ENCODE assay signal across 17 mouse cellular contexts in the genomic region with DNA sequence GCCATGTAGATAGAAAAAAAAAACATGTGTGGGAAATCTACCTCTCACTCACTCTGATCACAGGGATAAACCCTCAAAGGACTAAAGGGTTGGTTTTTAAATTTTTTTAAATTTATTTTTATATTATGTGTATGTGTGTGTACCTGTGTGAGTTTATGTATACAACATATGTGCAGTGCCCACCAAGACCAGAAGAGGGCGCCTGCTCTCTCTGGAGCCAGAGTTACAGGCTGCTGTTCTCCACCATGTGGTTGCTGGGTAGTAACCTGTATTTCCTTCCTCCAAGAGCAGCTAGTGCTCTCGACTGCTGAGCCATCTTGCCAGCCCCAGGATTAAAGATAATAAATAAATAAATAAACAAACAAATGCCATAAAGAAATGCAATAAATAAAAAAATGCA. TPM values are rescaled to one million over a fixed set of nuclear protein-coding genes. Genes with fewer than 3 reads are reported as not detected.
DNase-seq lines count a peak whose midpoint lies in the region; ATAC-seq and TF ChIP-seq lines count a peak whose summit lies in the region.
"Had no signal": no experiment of that assay in that cellular context is flagged by ENCODE, and none has a peak within 500 bp of the region (broad histone marks: within the 10 kb centered on the region; RNA-seq: fewer than 3 reads in every experiment).

No protein-coding gene starts in this region.

- no peaks in the 10 kb centered on the region for H3K36me3 ChIP-seq in hindbrain, postnatal 0 days (ENCODE audit: insufficient read depth, low read length)
- no peaks in the 10 kb centered on the region for H3K36me3 ChIP-seq in hindbrain, embryonic 10.5 days
- H3K36me3 ChIP-seq in lung, embryonic 14.5 days (ENCODE audit: insufficient read depth) = no peaks in the 10 kb centered on the region
- peaks cover 0 to 12% of the 10 kb centered on the region in 2 experiments; a peak in 2 of 4 replicates for H3K36me3 ChIP-seq in MEL (ENCODE audit: control insufficient read depth in 1 of 2, insufficient read depth in 2 of 2, low read length in 2 of 2)
- peaks cover 5% of the 10 kb centered on the region; the same call in 1 of the 2 replicates for H3K36me3 ChIP-seq in splenic B cell, adult 2 months (ENCODE audit: control insufficient read depth, insufficient read depth, low read length, poor library complexity, severe bottlenecking)
- H3K36me3 ChIP-seq in forebrain, embryonic 12.5 days (replicated peaks) = no peaks in the 10 kb centered on the region
- no peaks in the 10 kb centered on the region for H3K36me3 ChIP-seq in midbrain, embryonic 10.5 days
- H3K36me3 ChIP-seq: hindbrain, embryonic 12.5 days had no signal

- H3K4me2 ChIP-seq in hindbrain, postnatal 0 days (ENCODE audit: low read depth, low read length) = no peak overlapping the region
- no peak overlapping the region for H3K4me2 ChIP-seq in lung, embryonic 14.5 days
- no peak overlapping the region for H3K4me2 ChIP-seq in forebrain, embryonic 12.5 days
- H3K4me2 ChIP-seq: hindbrain, embryonic 12.5 days had no signal

- no peak for TF ChIP-seq RAD21 in MEL (IDR thresholded peaks at IDR 0.05; ENCODE audit: low read depth, low read length)

- no peak for ATAC-seq in hindbrain, postnatal 0 days
- ATAC-seq in lung, embryonic 14.5 days (ENCODE audit: insufficient read depth) = no peak
- ATAC-seq in forebrain, embryonic 12.5 days (ENCODE audit: low FRiP score) = no peak

- H3K27me3 ChIP-seq in hindbrain, postnatal 0 days (ENCODE audit: insufficient read depth, low read length) = no peaks in the 10 kb centered on the region
- peaks cover 6% of the 10 kb centered on the region; the same call in 1 of the 2 replicates for H3K27me3 ChIP-seq in hindbrain, embryonic 10.5 days (ENCODE audit: insufficient read depth, poor library complexity, severe bottlenecking)
- H3K27me3 ChIP-seq in lung, embryonic 14.5 days (ENCODE audit: insufficient read depth, low read length) = no peaks in the 10 kb centered on the region
- no peaks in the 10 kb centered on the region for H3K27me3 ChIP-seq in MEL (ENCODE audit: control insufficient read depth in 1 of 2, insufficient read depth in 2 of 2, low read length in 2 of 2)
- H3K27me3 ChIP-seq in splenic B cell, adult 2 months (ENCODE audit: control insufficient read depth, insufficient read depth, low read length, poor library complexity, severe bottlenecking) = no peaks in the 10 kb centered on the region
- H3K27me3 ChIP-seq in forebrain, embryonic 12.5 days = 0 out of 2 replicates have a peak, but pooled peaks cover 2% of the 10 kb centered on the region
- H3K27me3 ChIP-seq in midbrain, embryonic 10.5 days (ENCODE audit: low read depth, poor library complexity, severe bottlenecking) = peaks cover 16% of the 10 kb centered on the region; the same call in 1 of the 2 replicates

- DNase-seq in hindbrain, postnatal 0 days (ENCODE audit: low spot score) = no peak
- DNase-seq in hindbrain, embryonic 10.5 days (ENCODE audit: low spot score) = no peak
- DNase-seq in lung, embryonic 14.5 days = no peak
- DNase-seq in lung, postnatal 4 days = no peak
- peak; percentile 59 for DNase-seq in MEL (ENCODE audit: low read depth, low spot score)
- peak; percentile 61 for DNase-seq in splenic B cell, adult 2 months (ENCODE audit: low read depth, low spot score)
- DNase-seq in midbrain, embryonic 10.5 days (ENCODE audit: low spot score) = no peak
- DNase-seq: cerebellum, postnatal 10 days; kidney, adult 9 months; lung, postnatal 14 days; midbrain, embryonic 14.5 days; retina, postnatal 1 day; thymus, adult 2 months had no signal

- no peak overlapping the region for H3K27ac ChIP-seq in hindbrain, postnatal 0 days
- no peak overlapping the region for H3K27ac ChIP-seq in hindbrain, embryonic 10.5 days
- no peak overlapping the region for H3K27ac ChIP-seq in lung, embryonic 14.5 days (ENCODE audit: low read depth)
- H3K27ac ChIP-seq in MEL (ENCODE audit: control insufficient read depth, low read depth, low read length) = no peak overlapping the region
- no peak overlapping the region for H3K27ac ChIP-seq in forebrain, embryonic 12.5 days
- H3K27ac ChIP-seq in midbrain, embryonic 10.5 days (replicated peaks) = no peak overlapping the region
- H3K27ac ChIP-seq: embryonic facial prominence, embryonic 10.5 days; heart, embryonic 10.5 days; hindbrain, embryonic 12.5 days had no signal

- H3K9ac ChIP-seq in hindbrain, postnatal 0 days (replicated peaks; ENCODE audit: low read length) = no peak overlapping the region
- H3K9ac ChIP-seq in lung, embryonic 14.5 days = no peak overlapping the region
- no peak overlapping the region for H3K9ac ChIP-seq in MEL (ENCODE audit: control insufficient read depth, low read depth, low read length, poor library complexity, severe bottlenecking)
- no peak overlapping the region for H3K9ac ChIP-seq in forebrain, embryonic 12.5 days
- H3K9ac ChIP-seq: hindbrain, embryonic 12.5 days had no signal

- H3K9me3 ChIP-seq in hindbrain, postnatal 0 days (ENCODE audit: low read length) = no peaks in the 10 kb centered on the region
- H3K9me3 ChIP-seq in hindbrain, embryonic 10.5 days = peaks cover 10% of the 10 kb centered on the region; the same call in 1 of the 2 replicates
- no peaks in the 10 kb centered on the region; the same call in 1 of the 2 replicates for H3K9me3 ChIP-seq in lung, embryonic 14.5 days (ENCODE audit: low read depth, low read length)
- H3K9me3 ChIP-seq in MEL (replicated peaks; ENCODE audit: insufficient read depth, low read length) = no peaks in the 10 kb centered on the region
- H3K9me3 ChIP-seq in forebrain, embryonic 12.5 days = peaks cover 5% of the 10 kb centered on the region; the same call in 1 of the 2 replicates
- H3K9me3 ChIP-seq in midbrain, embryonic 10.5 days (replicated peaks) = no peaks in the 10 kb centered on the region; the same call in 1 of the 2 replicates

- TF ChIP-seq CTCF in hindbrain, postnatal 0 days (IDR thresholded peaks at IDR 0.05; ENCODE audit: low read depth) = peak; percentile 34; the same call in 1 of the 2 replicates
- peak; percentile 32; the same call in 1 of the 2 replicates for TF ChIP-seq CTCF in lung, embryonic 14.5 days (IDR thresholded peaks at IDR 0.05; ENCODE audit: low read depth)
- TF ChIP-seq CTCF in MEL (IDR thresholded peaks at IDR 0.05 in 2 of 3, conservative IDR thresholded peaks at IDR 0.05 in 1 of 3; ENCODE audit: control insufficient read depth in 1 of 3, insufficient read depth in 1 of 3, low read depth in 2 of 3, low read length in 3 of 3, poor library complexity in 1 of 3, severe bottlenecking in 1 of 3) = peak; percentile 45 to 62 (median 55); a peak in 5 of 6 replicates

- no peaks in the 10 kb centered on the region for H3K4me1 ChIP-seq in hindbrain, postnatal 0 days (ENCODE audit: insufficient read depth, low read length)
- H3K4me1 ChIP-seq in hindbrain, embryonic 10.5 days (replicated peaks) = peaks cover 7% of the 10 kb centered on the region; the same call in 1 of the 2 replicates
- H3K4me1 ChIP-seq in lung, embryonic 14.5 days (ENCODE audit: insufficient read depth) = peaks cover 9% of the 10 kb centered on the region
- H3K4me1 ChIP-seq in MEL (ENCODE audit: control insufficient read depth in 1 of 2, insufficient read depth in 2 of 2, low read length in 2 of 2) = peaks cover 2 to 15% of the 10 kb centered on the region in 2 experiments
- no peaks in the 10 kb centered on the region for H3K4me1 ChIP-seq in forebrain, embryonic 12.5 days
- peaks cover 6% of the 10 kb centered on the region; the same call in 1 of the 2 replicates for H3K4me1 ChIP-seq in midbrain, embryonic 10.5 days
- H3K4me1 ChIP-seq: hindbrain, embryonic 12.5 days had no signal

- TF ChIP-seq EP300 in MEL (IDR thresholded peaks at IDR 0.05; ENCODE audit: low read depth in 1 of 2, low read length in 2 of 2) = no peak

- no peak overlapping the region for H3K4me3 ChIP-seq in hindbrain, postnatal 0 days (ENCODE audit: low read length)
- no peak overlapping the region for H3K4me3 ChIP-seq in hindbrain, embryonic 10.5 days
- no peak overlapping the region for H3K4me3 ChIP-seq in lung, embryonic 14.5 days (ENCODE audit: low read depth, low read length)
- no peak overlapping the region for H3K4me3 ChIP-seq in MEL (ENCODE audit: control insufficient read depth in 1 of 2, insufficient read depth in 1 of 2, low read depth in 2 of 2, low read length in 2 of 2)
- no peak overlapping the region for H3K4me3 ChIP-seq in forebrain, embryonic 12.5 days (replicated peaks)
- H3K4me3 ChIP-seq in midbrain, embryonic 10.5 days = no peak overlapping the region
- H3K4me3 ChIP-seq: embryonic facial prominence, embryonic 10.5 days; heart, embryonic 10.5 days; hindbrain, embryonic 12.5 days had no signal

- no peak for TF ChIP-seq POLR2A in MEL (IDR thresholded peaks at IDR 0.05; ENCODE audit: control insufficient read depth in 1 of 2, insufficient read depth in 1 of 2, low read depth in 1 of 2, low read length in 2 of 2, poor library complexity in 1 of 2)

- no peaks in the 10 kb centered on the region for H3K79me2 ChIP-seq in MEL (ENCODE audit: control insufficient read depth, insufficient read depth, low read length, poor library complexity)

- 84% methylated on average over 2 of the region's 2 CpGs for WGBS in hindbrain, postnatal 0 days
- 79% methylated on average over 2 of the region's 2 CpGs for WGBS in hindbrain, embryonic 10.5 days
- WGBS in lung, embryonic 14.5 days = 74% methylated on average over 2 of the region's 2 CpGs
- WGBS in forebrain, embryonic 12.5 days = 90% methylated on average over 2 of the region's 2 CpGs
- 75% methylated on average over 2 of the region's 2 CpGs for WGBS in midbrain, embryonic 10.5 days

TF ChIP-seq in MEL, 35 proteins besides CTCF, POLR2A, EP300 and RAD21 (continues in another document):
- TF ChIP-seq GABPA (IDR thresholded peaks at IDR 0.05; ENCODE audit: low read depth, low read length) (no peak), ZC3H11A (IDR thresholded peaks at IDR 0.05; ENCODE audit: low read depth, low read length) (no peak), MXI1 (IDR thresholded peaks at IDR 0.05; ENCODE audit: low read depth, low read length) (no peak), ZKSCAN1 (IDR thresholded peaks at IDR 0.05; ENCODE audit: low read depth, low read length) (no peak), HCFC1 (IDR thresholded peaks at IDR 0.05; ENCODE audit: low read depth, low read length) (no peak), ELF1 (IDR thresholded peaks at IDR 0.05; ENCODE audit: low read depth, low read length) (no peak), MYB (IDR thresholded peaks at IDR 0.05; ENCODE audit: low read depth, low read length) (no peak)

RNA-seq across cellular contexts. Expression of a gene that starts 13.8 kb away (rescaled TPM):
- total RNA-seq in hindbrain, postnatal 0 days (2014; rRNA removed) = 7.7 and 12.2 TPM in 2 replicates
- polyA plus RNA-seq in hindbrain, postnatal 0 days (2015; fragmentation: Nextera tagmentation; extraction: Ambion mirVana) = 5.5 and 5.9 TPM in 2 replicates
- polyA plus RNA-seq in hindbrain, embryonic 10.5 days (2016; fragmentation: Nextera tagmentation; extraction: Ambion mirVana) = 4.8 and 5.1 TPM in 2 replicates
- 16.8 and 20.6 TPM in 2 replicates for polyA plus RNA-seq in lung, embryonic 14.5 days (2014; fragmentation: Nextera tagmentation; extraction: Ambion mirVana)
- total RNA-seq in MEL (2012; rRNA removed) = 6.3 TPM in 2 replicates
- 10 to 100 TPM in 1 of 2 experiments, not detected in 1; 15.0 TPM for polyA plus RNA-seq in MEL (2012; ENCODE audit: insufficient read depth in 1 of 2, insufficient read length in 2 of 2, low read depth in 1 of 2, low replicate concordance in 2 of 2, missing spikeins in 1 of 2)
- 3.2 and 3.7 TPM in 2 replicates for polyA plus RNA-seq in forebrain, embryonic 12.5 days (2016; fragmentation: Nextera tagmentation; extraction: Ambion mirVana)
- 3.8 and 4.1 TPM in 2 replicates for polyA plus RNA-seq in midbrain, embryonic 10.5 days (2016; fragmentation: Nextera tagmentation; extraction: Ambion mirVana)

Comparison
In these comparisons a context has a peak if more than half of its experiments do, and no peak if none do; other contexts are left out.
1. DNase-seq: peak in MEL (single experiment) and splenic B cell, adult 2 months (single experiment); none in hindbrain, postnatal 0 days (single experiment), hindbrain, embryonic 10.5 days (single experiment), lung, embryonic 14.5 days (single experiment), lung, postnatal 4 days (0 of 2) and midbrain, embryonic 10.5 days (single experiment).
2. Peak in every context shown above with its lines, with median percentiles within 50 percentile points of each other: CTCF ChIP-seq.